Mouse (Mus musculus) midbrain, postnatal 0 days (tissue): ENCODE measurements around the gene Ly6g6d. TPM values are rescaled to one million over a fixed set of nuclear protein-coding genes. Genes with fewer than 3 reads are reported as not detected.

Experiments used
- ATAC-seq: fragments of 200-750 bp; cut with Nextera tagmentation; 2 replicates; pipeline ENCODE4 v1.8.0; 2017; ENCODE audit warnings: moderate number of reproducible peaks, mild to moderate bottlenecking, moderate TSS enrichment, moderate library complexity; ENCODE audit not compliant: low FRiP score
- DNase-seq: peaks from one replicate; pipeline ENCODE4 v3.0.0-alpha.2; 2015; ENCODE audit warnings: low spot score
- H3K27ac ChIP-seq: fragments of 300-500 bp; sonication (generic); 2 replicates; pipeline ENCODE4 v1.5.1; 2014; ENCODE audit warnings: low read depth, mild to moderate bottlenecking, low read length, mixed read lengths
- H3K27me3 ChIP-seq: fragments of 300-500 bp; sonication (generic); 2 replicates; pipeline ENCODE4 v1.6.1; 2014; ENCODE audit warnings: low read length, control low read depth, mixed read lengths; ENCODE audit not compliant: insufficient read depth
- H3K36me3 ChIP-seq: fragments of 300-500 bp; sonication (generic); 2 replicates; pipeline ENCODE4 v1.6.1; 2014; ENCODE audit warnings: low read length, control low read depth, mixed read lengths; ENCODE audit not compliant: insufficient read depth
- H3K4me1 ChIP-seq: fragments of 300-500 bp; sonication (generic); 2 replicates; pipeline ENCODE4 v1.6.1; 2014; ENCODE audit warnings: mild to moderate bottlenecking, control low read depth, antibody characterized with exemption, low read length, mixed read lengths; ENCODE audit not compliant: insufficient read depth
- H3K4me2 ChIP-seq: fragments of 300-500 bp; sonication (generic); 2 replicates; pipeline ENCODE4 v1.6.1; 2014; ENCODE audit warnings: low read depth, mild to moderate bottlenecking, low read length, mixed read lengths; ENCODE audit not compliant: poor library complexity, severe bottlenecking
- H3K4me3 ChIP-seq: fragments of 300-500 bp; sonication (generic); 2 replicates; pipeline ENCODE4 v1.5.1; 2014; ENCODE audit warnings: low read depth, mild to moderate bottlenecking, low read length, moderate library complexity
- H3K9ac ChIP-seq: fragments of 300-500 bp; sonication (generic); replicated peaks from 2 replicates; pipeline ENCODE4 v1.6.1; 2014; ENCODE audit warnings: mild to moderate bottlenecking, low read length, moderate library complexity, mixed read lengths; ENCODE audit not compliant: poor library complexity, severe bottlenecking
- H3K9me3 ChIP-seq: fragments of 300-500 bp; sonication (generic); 2 replicates; pipeline ENCODE4 v1.6.1; 2016; ENCODE audit warnings: low read length, control low read depth
- CTCF ChIP-seq: IDR thresholded peaks from 2 replicates; pipeline ENCODE4 v1.5.1; 2016; ENCODE audit warnings: antibody characterized with exemption, mild to moderate bottlenecking
- WGBS: fragments of 180-500 bp; shearing (Covaris S2); extraction: QIAGEN DNeasy Blood & Tissue Kit; methylation state at CpG from one replicate; pipeline ENCODE4 v1.1.7; 2014; 5-methylcytosine and 5-hydroxymethylcytosine counted together
- polyA plus RNA-seq: library from polyadenylated mRNA; unstranded; fragments of >200 nt; fragmentation: Nextera tagmentation; extraction: Ambion mirVana; gene quantifications from 2 replicates; pipeline ENCODE4 v1.2.1, GENCODE M21; 2015
- total RNA-seq: library from RNA; depleted of rRNA; stranded (reverse); fragments of >200 nt; gene quantifications from 2 replicates; pipeline ENCODE4 v1.2.3, GENCODE M21; 2014; rRNA removed

Gene Ly6g6d
- total and polyA plus RNA-seq, 2 experiments from 2014 or later, result 1.1 TPM; not detected in 1

GRCm38 (mm10) chr17:35022541-35023060 lies 55.3 kb downstream of the Ly6g6d start:
- no peak overlapping the region for H3K27ac ChIP-seq
- H3K4me1 ChIP-seq, result no peaks in the 10 kb centered on the region
- no peak overlapping the region for H3K4me3 ChIP-seq
- no peak for TF ChIP-seq CTCF
- H3K36me3 ChIP-seq, result no peaks in the 10 kb centered on the region
- WGBS, result 95% methylated on average over 8 of the region's 8 CpGs
- H3K9ac ChIP-seq, result no peak overlapping the region
- no peaks in the 10 kb centered on the region for H3K9me3 ChIP-seq
- DNase-seq, result no peak
- no peak overlapping the region for H3K4me2 ChIP-seq
- H3K27me3 ChIP-seq, result no peaks in the 10 kb centered on the region
- ATAC-seq, result no peak

DNA sequence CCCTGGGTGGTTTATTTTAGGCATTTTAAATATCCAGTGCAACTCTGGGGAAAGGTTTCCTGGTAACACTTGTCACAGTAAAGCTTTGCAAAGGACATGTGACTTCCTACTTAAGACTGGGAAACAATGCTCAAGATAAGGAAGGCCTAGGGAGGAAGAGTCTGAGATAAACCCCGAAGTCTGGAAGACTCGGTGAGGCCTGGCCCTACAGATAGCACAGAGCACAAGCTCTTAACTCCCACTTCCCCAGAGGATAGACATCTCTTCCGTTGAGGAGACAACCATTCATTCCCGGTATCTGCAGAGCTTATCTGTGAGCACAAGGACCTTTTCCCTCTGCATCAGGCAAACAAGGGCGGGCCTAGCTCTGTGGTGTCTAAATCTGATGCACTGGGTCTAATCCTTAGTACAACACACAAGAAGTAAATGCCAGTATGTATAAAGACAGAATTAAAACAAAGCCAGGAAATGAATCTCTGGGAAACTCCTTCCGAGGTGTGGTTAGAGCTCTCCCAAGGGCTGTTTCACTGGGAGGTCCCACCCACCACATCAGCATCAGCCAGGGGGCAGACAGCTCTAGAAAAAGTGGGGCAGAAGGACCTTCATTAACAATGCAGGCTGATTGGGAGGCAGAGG lies 55.9 kb downstream of the Ly6g6d start:
- no peak overlapping the region for H3K4me2 ChIP-seq
- H3K4me1 ChIP-seq, result no peaks in the 10 kb centered on the region
- no peaks in the 10 kb centered on the region; the same call in 1 of the 2 replicates for H3K36me3 ChIP-seq
- H3K27ac ChIP-seq, result no peak overlapping the region; the same call in 1 of the 2 replicates
- no peak overlapping the region for H3K4me3 ChIP-seq
- WGBS, result 50% methylated on average over 6 of the region's 6 CpGs
- ATAC-seq (no peak), DNase-seq (no peak)
- TF ChIP-seq CTCF, result no peak
- H3K9me3 ChIP-seq, result no peaks in the 10 kb centered on the region
- no peaks in the 10 kb centered on the region for H3K27me3 ChIP-seq
- H3K9ac ChIP-seq, result no peak overlapping the region

Other genes starting within 250 kb of the Ly6g6d start
Only the 30 nearest of the 46 such genes appear.
- gene Hspa1b, start 118.8 kb downstream of the Ly6g6d start, total RNA-seq, result 16.8 and 18.2 TPM in 2 replicates
- gene Hspa1b, start 118.8 kb downstream of the Ly6g6d start, polyA plus RNA-seq, result 0.47 and 0.79 TPM in 2 replicates
- gene Gm20481, start 108.2 kb downstream of the Ly6g6d start, total RNA-seq, result not detected in 2 replicates
- gene Gm20481, start 108.2 kb downstream of the Ly6g6d start, polyA plus RNA-seq, result not detected in 2 replicates
- gene Hspa1a, start 105.9 kb downstream of the Ly6g6d start, total RNA-seq, result 34.9 TPM in 2 replicates
- 18.2 and 19.8 TPM in 2 replicates for gene Hspa1a, start 105.9 kb downstream of the Ly6g6d start, polyA plus RNA-seq
- gene Hspa1l, start 105.4 kb downstream of the Ly6g6d start, total RNA-seq, result 1.4 and 1.6 TPM in 2 replicates
- gene Hspa1l, start 105.4 kb downstream of the Ly6g6d start, polyA plus RNA-seq, result 0.73 and 0.81 TPM in 2 replicates
- 17.6 and 35.3 TPM in 2 replicates for gene Lsm2, start 96.2 kb downstream of the Ly6g6d start, total RNA-seq
- 93.0 and 94.9 TPM in 2 replicates for gene Lsm2, start 96.2 kb downstream of the Ly6g6d start, polyA plus RNA-seq
- 89.0 and 97.8 TPM in 2 replicates for gene Vars, start 77.1 kb downstream of the Ly6g6d start, total RNA-seq
- 39.7 and 40.9 TPM in 2 replicates for gene Vars, start 77.1 kb downstream of the Ly6g6d start, polyA plus RNA-seq
- gene Vwa7, start 61.5 kb downstream of the Ly6g6d start, total RNA-seq, result 0.19 and 0.44 TPM in 2 replicates
- 0.06 and 0.14 TPM in 2 replicates for gene Vwa7, start 61.5 kb downstream of the Ly6g6d start, polyA plus RNA-seq
- gene Sapcd1, start 50.0 kb downstream of the Ly6g6d start, total RNA-seq, result 0.38 TPM in 1 of 2 replicates, not detected in the other
- 1.5 and 1.6 TPM in 2 replicates for gene Sapcd1, start 50.0 kb downstream of the Ly6g6d start, polyA plus RNA-seq
- gene Msh5, start 31.3 kb downstream of the Ly6g6d start, total RNA-seq, result 1.7 and 3.8 TPM in 2 replicates
- 1.3 and 1.4 TPM in 2 replicates for gene Msh5, start 31.3 kb downstream of the Ly6g6d start, polyA plus RNA-seq
- 28.0 and 33.4 TPM in 2 replicates for gene Clic1, start 28.1 kb downstream of the Ly6g6d start, total RNA-seq
- gene Clic1, start 28.1 kb downstream of the Ly6g6d start, polyA plus RNA-seq, result 40.0 and 41.9 TPM in 2 replicates
- 159 and 204 TPM in 2 replicates for gene Ddah2, start 19.0 kb downstream of the Ly6g6d start, total RNA-seq
- gene Ddah2, start 19.0 kb downstream of the Ly6g6d start, polyA plus RNA-seq, result 210 and 213 TPM in 2 replicates
- gene Ly6g6c, start 12.7 kb downstream of the Ly6g6d start, total RNA-seq, result 2.4 TPM in 1 of 2 replicates, not detected in the other
- gene Ly6g6c, start 12.7 kb downstream of the Ly6g6d start, polyA plus RNA-seq, result not detected in 2 replicates
- not detected in 2 replicates for gene Mpig6b, start 11.9 kb downstream of the Ly6g6d start, total RNA-seq
- gene Mpig6b, start 11.9 kb downstream of the Ly6g6d start, polyA plus RNA-seq, result not detected in 2 replicates
- not detected in 2 replicates for gene Ly6g6e, start 1.2 kb downstream of the Ly6g6d start, total RNA-seq
- 0.31 TPM in 1 of 2 replicates, not detected in the other for gene Ly6g6e, start 1.2 kb downstream of the Ly6g6d start, polyA plus RNA-seq
- not detected in 2 replicates for gene Ly6g6f, start 7.5 kb upstream of the Ly6g6d start, total RNA-seq
- gene Ly6g6f, start 7.5 kb upstream of the Ly6g6d start, polyA plus RNA-seq, result not detected in 2 replicates
- 98.9 and 151 TPM in 2 replicates for gene Abhd16a, start 11.2 kb upstream of the Ly6g6d start, total RNA-seq
- 122 and 128 TPM in 2 replicates for gene Abhd16a, start 11.2 kb upstream of the Ly6g6d start, polyA plus RNA-seq
- gene Ly6g5c, start 30.2 kb upstream of the Ly6g6d start, total RNA-seq, result not detected in 2 replicates
- gene Ly6g5c, start 30.2 kb upstream of the Ly6g6d start, polyA plus RNA-seq, result not detected in 2 replicates
- gene Ly6g5b, start 37.4 kb upstream of the Ly6g6d start, total RNA-seq, result 0.99 and 3.7 TPM in 2 replicates
- 1.3 and 1.8 TPM in 2 replicates for gene Ly6g5b, start 37.4 kb upstream of the Ly6g6d start, polyA plus RNA-seq
- 11.7 and 17.0 TPM in 2 replicates for gene Gpank1, start 43.4 kb upstream of the Ly6g6d start, total RNA-seq
- gene Gpank1, start 43.4 kb upstream of the Ly6g6d start, polyA plus RNA-seq, result 20.2 and 21.0 TPM in 2 replicates
- 245 and 287 TPM in 2 replicates for gene Csnk2b, start 44.0 kb upstream of the Ly6g6d start, total RNA-seq
- gene Csnk2b, start 44.0 kb upstream of the Ly6g6d start, polyA plus RNA-seq, result 325 and 332 TPM in 2 replicates
- 10.7 and 28.0 TPM in 2 replicates for gene D17H6S53E, start 48.3 kb upstream of the Ly6g6d start, total RNA-seq
- gene D17H6S53E, start 48.3 kb upstream of the Ly6g6d start, polyA plus RNA-seq, result 9.6 and 10.3 TPM in 2 replicates
- gene Apom, start 54.0 kb upstream of the Ly6g6d start, total RNA-seq, result 0.44 TPM in 1 of 2 replicates, not detected in the other
- gene Apom, start 54.0 kb upstream of the Ly6g6d start, polyA plus RNA-seq, result 0.22 TPM in 1 of 2 replicates, not detected in the other
- 330 and 339 TPM in 2 replicates for gene Bag6, start 57.1 kb upstream of the Ly6g6d start, total RNA-seq
- gene Bag6, start 57.1 kb upstream of the Ly6g6d start, polyA plus RNA-seq, result 62.3 and 68.9 TPM in 2 replicates
- 193 and 230 TPM in 2 replicates for gene Prrc2a, start 86.8 kb upstream of the Ly6g6d start, total RNA-seq
- gene Prrc2a, start 86.8 kb upstream of the Ly6g6d start, polyA plus RNA-seq, result 85.7 and 88.0 TPM in 2 replicates
- 1.8 and 4.1 TPM in 2 replicates for gene Aif1, start 98.0 kb upstream of the Ly6g6d start, total RNA-seq
- gene Aif1, start 98.0 kb upstream of the Ly6g6d start, polyA plus RNA-seq, result 9.2 and 9.5 TPM in 2 replicates
- 5.9 and 26.7 TPM in 2 replicates for gene Lst1, start 110.4 kb upstream of the Ly6g6d start, total RNA-seq
- gene Lst1, start 110.4 kb upstream of the Ly6g6d start, polyA plus RNA-seq, result 7.8 and 12.0 TPM in 2 replicates
- gene Ltb, start 116.4 kb upstream of the Ly6g6d start, total RNA-seq, result 1.4 and 2.1 TPM in 2 replicates
- 1.0 and 1.6 TPM in 2 replicates for gene Ltb, start 116.4 kb upstream of the Ly6g6d start, polyA plus RNA-seq
- gene Tnf, start 123.9 kb upstream of the Ly6g6d start, total RNA-seq, result not detected in 2 replicates
- gene Tnf, start 123.9 kb upstream of the Ly6g6d start, polyA plus RNA-seq, result 0.09 TPM in 1 of 2 replicates, not detected in the other
- 0.49 and 1.2 TPM in 2 replicates for gene Lta, start 127.3 kb upstream of the Ly6g6d start, total RNA-seq
- gene Lta, start 127.3 kb upstream of the Ly6g6d start, polyA plus RNA-seq, result 0.98 and 1.2 TPM in 2 replicates
- gene Gm16181, start 142.8 kb upstream of the Ly6g6d start, total RNA-seq, result not detected in 2 replicates
- gene Gm16181, start 142.8 kb upstream of the Ly6g6d start, polyA plus RNA-seq, result 0.33 TPM in 1 of 2 replicates, not detected in the other